Mouse (Mus musculus) embryonic facial prominence, embryonic 10.5 days (tissue): ENCODE results near the gene Arhgef3. TPM values are rescaled to one million over a fixed set of nuclear protein-coding genes. Genes with fewer than 3 reads are reported as not detected.

Source experiments
- DNase-seq: peaks from one replicate; pipeline ENCODE4 v3.0.0-alpha.2; 2017; ENCODE audit warnings: low spot score
- H3K27ac ChIP-seq: fragments of 300-500 bp; sonication (generic); replicated peaks from 2 replicates; pipeline ENCODE4 v1.5.1; 2016; ENCODE audit warnings: mild to moderate bottlenecking
- H3K27me3 ChIP-seq: fragments of 300-500 bp; sonication (generic); replicated peaks from 2 replicates; pipeline ENCODE4 v1.6.1; 2016; ENCODE audit warnings: low read depth, mild to moderate bottlenecking; ENCODE audit not compliant: poor library complexity, severe bottlenecking
- H3K36me3 ChIP-seq: fragments of 300-500 bp; sonication (generic); replicated peaks from 2 replicates; pipeline ENCODE4 v1.6.1; 2016; ENCODE audit warnings: mild to moderate bottlenecking, moderate library complexity
- H3K4me1 ChIP-seq: fragments of 300-500 bp; sonication (generic); 2 replicates; pipeline ENCODE4 v1.6.1; 2016
- H3K4me3 ChIP-seq: fragments of 300-500 bp; sonication (generic); 2 replicates; pipeline ENCODE4 v1.5.1; 2016; ENCODE audit warnings: mild to moderate bottlenecking, moderate library complexity
- H3K9me3 ChIP-seq: fragments of 300-500 bp; sonication (generic); 2 replicates; pipeline ENCODE4 v1.6.1; 2016; ENCODE audit warnings: mild to moderate bottlenecking
- WGBS: fragments of 180-500 bp; shearing (Covaris S2); methylation state at CpG from one replicate; pipeline ENCODE4 v1.1.7; 2016; 5-methylcytosine and 5-hydroxymethylcytosine counted together
- polyA plus RNA-seq: library from polyadenylated mRNA; unstranded; fragments of >200 nt; fragmentation: Nextera tagmentation; extraction: Ambion mirVana; gene quantifications from 2 replicates; pipeline ENCODE4 v1.2.1, GENCODE M21; 2016

Gene Arhgef3
- polyA plus RNA-seq, 1 experiment from 2014 or later = 3.8 TPM

GRCm38 (mm10) chr14:27171175-27171830 lies 56.6 kb downstream of the Arhgef3 start:
- H3K4me3 ChIP-seq = peak overlapping the region; percentile 11; the same call in 1 of the 2 replicates
- peak overlapping the region; percentile 31; the same call in 1 of the 2 replicates for H3K27ac ChIP-seq
- H3K4me1 ChIP-seq = peaks cover 23% of the 10 kb centered on the region
- no peaks in the 10 kb centered on the region for H3K36me3 ChIP-seq
- DNase-seq = peak; percentile 59
- H3K27me3 ChIP-seq = no peaks in the 10 kb centered on the region
- no peaks in the 10 kb centered on the region for H3K9me3 ChIP-seq
- 35% methylated on average over 14 of the region's 14 CpGs for WGBS

GRCm38 (mm10) chr14:27173178-27173803 lies 58.6 kb downstream of the Arhgef3 start:
- H3K36me3 ChIP-seq = no peaks in the 10 kb centered on the region
- 89% methylated on average over 10 of the region's 10 CpGs for WGBS
- no peaks in the 10 kb centered on the region for H3K9me3 ChIP-seq
- H3K4me3 ChIP-seq = no peak overlapping the region
- H3K27me3 ChIP-seq = no peaks in the 10 kb centered on the region
- DNase-seq = no peak
- H3K27ac ChIP-seq = no peak overlapping the region
- H3K4me1 ChIP-seq = peaks cover 23% of the 10 kb centered on the region

GRCm38 (mm10) chr14:27174188-27174786 lies 59.6 kb downstream of the Arhgef3 start:
- no peak for DNase-seq
- Histone ChIP-seq H3K4me1 (peaks cover 23% of the 10 kb centered on the region), H3K9me3 (no peaks in the 10 kb centered on the region), H3K36me3 (no peaks in the 10 kb centered on the region), H3K27me3 (no peaks in the 10 kb centered on the region), H3K27ac (no peak overlapping the region), H3K4me3 (no peak overlapping the region)
- 67% methylated on average over 6 of the region's 6 CpGs for WGBS

- WGBS = 82% methylated on average over 12 of the region's 12 CpGs
- no peak for DNase-seq
- H3K27me3 ChIP-seq = no peaks in the 10 kb centered on the region
- peaks cover 23% of the 10 kb centered on the region for H3K4me1 ChIP-seq
- no peaks in the 10 kb centered on the region for H3K9me3 ChIP-seq
- H3K4me3 ChIP-seq = no peak overlapping the region
- H3K36me3 ChIP-seq = no peaks in the 10 kb centered on the region
- H3K27ac ChIP-seq = no peak overlapping the region
Measured at GRCm38 (mm10) chr14:27174831-27175301, 60.2 kb downstream of the Arhgef3 start.

- 81% methylated on average over 11 of the region's 11 CpGs for WGBS
- no peak overlapping the region for H3K27ac ChIP-seq
- no peak overlapping the region for H3K4me3 ChIP-seq
- no peaks in the 10 kb centered on the region for H3K9me3 ChIP-seq
- no peaks in the 10 kb centered on the region for H3K36me3 ChIP-seq
- no peaks in the 10 kb centered on the region for H3K27me3 ChIP-seq
- DNase-seq = no peak
- peaks cover 23% of the 10 kb centered on the region for H3K4me1 ChIP-seq
Measured at GRCm38 (mm10) chr14:27175343-27175742, 60.6 kb downstream of the Arhgef3 start.

- Histone ChIP-seq H3K4me1 (peaks cover 18% of the 10 kb centered on the region), H3K9me3 (no peaks in the 10 kb centered on the region), H3K4me3 (no peak overlapping the region), H3K27me3 (no peaks in the 10 kb centered on the region), H3K27ac (no peak overlapping the region), H3K36me3 (no peaks in the 10 kb centered on the region)
- WGBS = 90% methylated on average over 8 of the region's 8 CpGs
- DNase-seq = no peak
Measured at GRCm38 (mm10) chr14:27177800-27178559, 63.3 kb downstream of the Arhgef3 start.

- H3K27me3 ChIP-seq = no peaks in the 10 kb centered on the region
- no peak for DNase-seq
- WGBS = 85% methylated on average over 8 of the region's 8 CpGs
Measured at GRCm38 (mm10) chr14:27178560-27178920, 63.8 kb downstream of the Arhgef3 start.

GRCm38 (mm10) chr14:27179771-27180170 lies 65.1 kb downstream of the Arhgef3 start:
- H3K4me3 ChIP-seq = no peak overlapping the region
- DNase-seq = no peak
- H3K36me3 ChIP-seq = no peaks in the 10 kb centered on the region
- peak overlapping the region; percentile 48; the same call in 1 of the 2 replicates for H3K27ac ChIP-seq
- WGBS = 87% methylated on average over 7 of the region's 7 CpGs
- no peaks in the 10 kb centered on the region for H3K9me3 ChIP-seq
- H3K4me1 ChIP-seq = peaks cover 22% of the 10 kb centered on the region
- no peaks in the 10 kb centered on the region for H3K27me3 ChIP-seq

More at GRCm38 (mm10) chr14:27178560-27178920, 63.8 kb downstream of the Arhgef3 start:
- H3K36me3 ChIP-seq = no peaks in the 10 kb centered on the region
- H3K4me1 ChIP-seq = peaks cover 22% of the 10 kb centered on the region
- no peak overlapping the region for H3K4me3 ChIP-seq
- no peaks in the 10 kb centered on the region for H3K9me3 ChIP-seq
- no peak overlapping the region for H3K27ac ChIP-seq

GRCm38 (mm10) chr14:27182059-27182458 lies 67.4 kb downstream of the Arhgef3 start:
- no peak for DNase-seq
- peaks cover 18% of the 10 kb centered on the region for H3K4me1 ChIP-seq
- 51% methylated on average over 11 of the region's 11 CpGs for WGBS

GRCm38 (mm10) chr14:27182646-27183438 lies 68.1 kb downstream of the Arhgef3 start:
- peak; percentile 32 for DNase-seq
- Histone ChIP-seq H3K36me3 (no peaks in the 10 kb centered on the region), H3K27ac (peak overlapping the region; percentile 65), H3K9me3 (no peaks in the 10 kb centered on the region), H3K4me3 (no peak overlapping the region), H3K27me3 (no peaks in the 10 kb centered on the region), H3K4me1 (peaks cover 18% of the 10 kb centered on the region)
- WGBS = 70% methylated on average over 11 of the region's 11 CpGs

More at GRCm38 (mm10) chr14:27182059-27182458, 67.4 kb downstream of the Arhgef3 start:
- no peaks in the 10 kb centered on the region for H3K27me3 ChIP-seq
- H3K36me3 ChIP-seq = no peaks in the 10 kb centered on the region
- no peaks in the 10 kb centered on the region for H3K9me3 ChIP-seq
- no peak overlapping the region for H3K4me3 ChIP-seq
- H3K27ac ChIP-seq = 0 out of 2 replicates have a peak overlapping the region, but pooled peaks have one; percentile 16

GRCm38 (mm10) chr14:27183501-27184230 lies 69.0 kb downstream of the Arhgef3 start:
- peak overlapping the region; percentile 65; the same call in 1 of the 2 replicates for H3K27ac ChIP-seq
- H3K4me1 ChIP-seq = peaks cover 18% of the 10 kb centered on the region
- WGBS = 68% methylated on average over 16 of the region's 16 CpGs
- H3K9me3 ChIP-seq = no peaks in the 10 kb centered on the region
- H3K27me3 ChIP-seq = no peaks in the 10 kb centered on the region
- no peak overlapping the region for H3K4me3 ChIP-seq
- peak; percentile 70 for DNase-seq
- no peaks in the 10 kb centered on the region for H3K36me3 ChIP-seq
